In genomic region chr1:58498758-58499157, GRCm38 (mm10) we compare ENCODE assay signal across 22 mouse cellular contexts. TPM values are rescaled to one million over a fixed set of nuclear protein-coding genes. Genes with fewer than 3 reads are reported as not detected.
A peak's percentile ranks its signal among the peaks of the same experiment; 100 is the strongest.
DNase-seq lines count a peak whose midpoint lies in the region; ATAC-seq and TF ChIP-seq lines count a peak whose summit lies in the region.
"Had no signal": no experiment of that assay in that cellular context is flagged by ENCODE, and none has a peak within 500 bp of the region (broad histone marks: within the 10 kb centered on the region; RNA-seq: fewer than 3 reads in every experiment).

No protein-coding gene starts in this region.

- no peak overlapping the region for H3K4me3 ChIP-seq in liver, postnatal 0 days (ENCODE audit: low read depth, low read length)
- no peak overlapping the region for H3K4me3 ChIP-seq in E14TG2a.4 (replicated peaks; ENCODE audit: low read length)
- no peak overlapping the region for H3K4me3 ChIP-seq in hindbrain, postnatal 0 days (ENCODE audit: low read length)
- H3K4me3 ChIP-seq: embryonic facial prominence, embryonic 13.5 days; forebrain, embryonic 15.5 days; heart, embryonic 13.5 days; liver, embryonic 13.5 days; megakaryocyte, embryonic 14.5 days; midbrain, embryonic 15.5 days had no signal

- ATAC-seq in liver, postnatal 0 days = no peak
- no peak for ATAC-seq in hindbrain, postnatal 0 days
- ATAC-seq: forebrain, embryonic 15.5 days; hindbrain, embryonic 16.5 days; midbrain, embryonic 15.5 days had no signal

- no peak overlapping the region for H3K27ac ChIP-seq in liver, postnatal 0 days (ENCODE audit: low read depth)
- no peak overlapping the region for H3K27ac ChIP-seq in hindbrain, postnatal 0 days
- H3K27ac ChIP-seq: embryonic facial prominence, embryonic 13.5 days; forebrain, embryonic 15.5 days; heart, embryonic 13.5 days; liver, embryonic 13.5 days; midbrain, embryonic 15.5 days had no signal

- TF ChIP-seq CTCF in liver, postnatal 0 days (IDR thresholded peaks at IDR 0.05; ENCODE audit: low read depth) = peak; percentile 21; the same call in 1 of the 2 replicates
- 0 out of 2 replicates have a peak, but pooled peaks have one; percentile 13 for TF ChIP-seq CTCF in E14TG2a.4 (conservative IDR thresholded peaks at IDR 0.05; ENCODE audit: low read length)
- no peak; the same call in 1 of the 2 replicates for TF ChIP-seq CTCF in hindbrain, postnatal 0 days (IDR thresholded peaks at IDR 0.05; ENCODE audit: low read depth)

- no peak for TF ChIP-seq EP300 in liver, postnatal 0 days (IDR thresholded peaks at IDR 0.05; ENCODE audit: low read depth)

- DNase-seq in heart, adult 11 months = peak; percentile 7
- DNase-seq in heart, postnatal 36 days = no peak
- no peak for DNase-seq in liver, postnatal 0 days
- DNase-seq in liver = no peak
- peak; percentile 22 for DNase-seq in induced T-regulatory cell, adult 2 months (ENCODE audit: low read depth)
- no peak for DNase-seq in cerebellum, adult 18-20 months
- DNase-seq in hindbrain, postnatal 0 days (ENCODE audit: low spot score) = no peak
- DNase-seq: adrenal gland, postnatal 10 days; cerebellum, adult 11 months; kidney, adult 2 months; kidney, postnatal 25 days; liver, embryonic 13.5 days; lung, postnatal 14 days; retina, postnatal 1 day; thymus, postnatal 14 days had no signal

- whole genome bisulfite sequencing in liver, postnatal 0 days (ENCODE audit: insufficient replicate concordance) = 82% methylated on average over 1 of the region's 1 CpGs
- WGBS in hindbrain, postnatal 0 days = 96% methylated on average over 1 of the region's 1 CpGs

- H3K9me3 ChIP-seq in liver, postnatal 0 days (ENCODE audit: low read length) = no peaks in the 10 kb centered on the region
- no peaks in the 10 kb centered on the region for H3K9me3 ChIP-seq in E14TG2a.4 (ENCODE audit: low read length)
- no peaks in the 10 kb centered on the region for H3K9me3 ChIP-seq in hindbrain, postnatal 0 days (ENCODE audit: low read length)
- H3K9me3 ChIP-seq: embryonic facial prominence, embryonic 13.5 days; forebrain, embryonic 15.5 days; heart, embryonic 13.5 days; liver, embryonic 13.5 days; megakaryocyte, embryonic 14.5 days; midbrain, embryonic 15.5 days had no signal

- intact Hi-C loops in heart, postnatal 36 days (cut with DNase I) = no loop called here

- no peak overlapping the region for H3K4me2 ChIP-seq in liver, postnatal 0 days (ENCODE audit: low read depth, low read length)
- no peak overlapping the region for H3K4me2 ChIP-seq in hindbrain, postnatal 0 days (ENCODE audit: low read depth, low read length)
- H3K4me2 ChIP-seq: embryonic facial prominence, embryonic 13.5 days; forebrain, embryonic 15.5 days; heart, embryonic 13.5 days; liver, embryonic 13.5 days; midbrain, embryonic 15.5 days had no signal

- no peaks in the 10 kb centered on the region for H3K27me3 ChIP-seq in liver, postnatal 0 days (ENCODE audit: insufficient read depth, low read length)
- no peaks in the 10 kb centered on the region for H3K27me3 ChIP-seq in E14TG2a.4 (ENCODE audit: insufficient read depth, low read length)
- H3K27me3 ChIP-seq in hindbrain, postnatal 0 days (ENCODE audit: insufficient read depth, low read length) = no peaks in the 10 kb centered on the region
- H3K27me3 ChIP-seq: embryonic facial prominence, embryonic 13.5 days; forebrain, embryonic 15.5 days; heart, embryonic 13.5 days; liver, embryonic 13.5 days; megakaryocyte, embryonic 14.5 days; midbrain, embryonic 15.5 days had no signal

- H3K9ac ChIP-seq in liver, postnatal 0 days (replicated peaks) = no peak overlapping the region
- H3K9ac ChIP-seq in hindbrain, postnatal 0 days (replicated peaks; ENCODE audit: low read length) = no peak overlapping the region
- H3K9ac ChIP-seq: embryonic facial prominence, embryonic 13.5 days; forebrain, embryonic 15.5 days; heart, embryonic 13.5 days; liver, embryonic 13.5 days; midbrain, embryonic 15.5 days had no signal

- H3K36me3 ChIP-seq in liver, postnatal 0 days (replicated peaks; ENCODE audit: insufficient read depth, low read length) = peaks cover 54% of the 10 kb centered on the region
- peaks cover 76% of the 10 kb centered on the region for H3K36me3 ChIP-seq in E14TG2a.4 (ENCODE audit: insufficient read depth, low read length)
- H3K36me3 ChIP-seq in hindbrain, postnatal 0 days (ENCODE audit: insufficient read depth, low read length) = peaks cover 38% of the 10 kb centered on the region

- H3K4me1 ChIP-seq in liver, postnatal 0 days (ENCODE audit: insufficient read depth) = peaks cover 7% of the 10 kb centered on the region
- H3K4me1 ChIP-seq in E14TG2a.4 (replicated peaks; ENCODE audit: low read depth, low read length) = peaks cover 25% of the 10 kb centered on the region
- H3K4me1 ChIP-seq in hindbrain, postnatal 0 days (ENCODE audit: insufficient read depth, low read length) = peaks cover 7% of the 10 kb centered on the region

RNA-seq across cellular contexts. Expression of gene Orc2, which starts 6.2 kb away (rescaled TPM):
- 10 to 100 TPM; 10.7 to 11.2 TPM for total RNA-seq in heart, postnatal 36 days (2021)
- 11.1 and 12.9 TPM in 2 replicates for polyA plus RNA-seq in liver, postnatal 0 days (2015; fragmentation: Nextera tagmentation; extraction: Ambion mirVana)
- total RNA-seq in hindbrain, postnatal 0 days (2014; rRNA removed) = 82.0 and 236 TPM in 2 replicates
- polyA plus RNA-seq in hindbrain, postnatal 0 days (2015; fragmentation: Nextera tagmentation; extraction: Ambion mirVana) = 20.8 and 23.7 TPM in 2 replicates

RNA-seq across cellular contexts. Expression of gene Ppil3, which starts 53.5 kb away (rescaled TPM):
- total RNA-seq in heart, postnatal 36 days (2021) = 10 to 100 TPM; 13.8 to 17.0 TPM
- 15.5 and 17.4 TPM in 2 replicates for polyA plus RNA-seq in liver, postnatal 0 days (2015; fragmentation: Nextera tagmentation; extraction: Ambion mirVana)
- 19.4 and 26.4 TPM in 2 replicates for total RNA-seq in hindbrain, postnatal 0 days (2014; rRNA removed)
- 45.9 and 51.4 TPM in 2 replicates for polyA plus RNA-seq in hindbrain, postnatal 0 days (2015; fragmentation: Nextera tagmentation; extraction: Ambion mirVana)

RNA-seq across cellular contexts. Expression of gene Nif3l1, which starts 53.8 kb away (rescaled TPM):
- 10 to 100 TPM in 1 of 2 experiments, 1 to 10 TPM in 1; 10.0 to 12.6 TPM for total RNA-seq in heart, postnatal 36 days (2021)
- polyA plus RNA-seq in liver, postnatal 0 days (2015; fragmentation: Nextera tagmentation; extraction: Ambion mirVana) = 9.6 and 11.2 TPM in 2 replicates
- total RNA-seq in hindbrain, postnatal 0 days (2014; rRNA removed) = 26.1 and 28.6 TPM in 2 replicates
- 35.4 and 37.5 TPM in 2 replicates for polyA plus RNA-seq in hindbrain, postnatal 0 days (2015; fragmentation: Nextera tagmentation; extraction: Ambion mirVana)

Comparison
In these comparisons a context has a peak if more than half of its experiments do, and no peak if none do; other contexts are left out.
1. DNase-seq: peak in heart, adult 11 months (single experiment) and induced T-regulatory cell, adult 2 months (single experiment); none in heart, postnatal 36 days (0 of 2), liver, postnatal 0 days (single experiment), liver (single experiment), cerebellum, adult 18-20 months (0 of 2) and hindbrain, postnatal 0 days (single experiment).